Mouse (Mus musculus) C2C12 (cell line): ENCODE data around the gene Fam24b. TPM values are rescaled to one million over a fixed set of nuclear protein-coding genes. Genes with fewer than 3 reads are reported as not detected.

Source experiments
- H3K27me3 ChIP-seq: one replicate; pipeline ENCODE4 v1.6.1; 2011; ENCODE audit not compliant: control insufficient read depth, insufficient read depth, insufficient read length
- H3K36me3 ChIP-seq: one replicate; pipeline ENCODE4 v1.6.1; 2011; ENCODE audit not compliant: control insufficient read depth, insufficient read depth
- H3K4me3 ChIP-seq: one replicate; pipeline ENCODE4 v1.5.1; 2011; ENCODE audit warnings: mild to moderate bottlenecking, control low read depth; ENCODE audit not compliant: poor library complexity, insufficient read depth, severe bottlenecking
- H3K79me2 ChIP-seq: one replicate; pipeline ENCODE4 v1.6.1; 2011; ENCODE audit not compliant: control insufficient read depth, insufficient read depth
- H3K79me3 ChIP-seq: one replicate; pipeline ENCODE4 v1.6.1; 2011; ENCODE audit warnings: low read depth, control low read depth
- H3ac ChIP-seq: one replicate; pipeline ENCODE3; 2011; ENCODE audit warnings: low read depth; ENCODE audit not compliant: control insufficient read depth, insufficient read length
- CEBPB ChIP-seq: IDR thresholded peaks from one replicate; pipeline ENCODE4 v1.6.1; 2011; ENCODE audit warnings: low read depth, mild to moderate bottlenecking, control low read depth, moderate library complexity
- CTCF ChIP-seq: IDR thresholded peaks from one replicate; pipeline ENCODE4 v1.5.1; 2011; ENCODE audit not compliant: control insufficient read depth, insufficient read depth, insufficient read length
- FOSL1 ChIP-seq: IDR thresholded peaks from one replicate; pipeline ENCODE4 v1.8.0; 2011; ENCODE audit warnings: mild to moderate bottlenecking, low read length; ENCODE audit not compliant: poor library complexity, insufficient read depth, severe bottlenecking
- MAX ChIP-seq: IDR thresholded peaks from one replicate; pipeline ENCODE4 v1.6.1; 2011; ENCODE audit warnings: mild to moderate bottlenecking, control low read depth
- MYOD1 ChIP-seq: IDR thresholded peaks from one replicate; pipeline ENCODE4 v1.6.1; 2011; ENCODE audit warnings: low read depth; ENCODE audit not compliant: control insufficient read depth, insufficient read length
- MYOG ChIP-seq: IDR thresholded peaks from one replicate; pipeline ENCODE4 v1.6.1; 2011; ENCODE audit not compliant: control insufficient read depth, insufficient read length; ENCODE audit errors: extremely low read depth
- USF1 ChIP-seq: IDR thresholded peaks from one replicate; pipeline ENCODE4 v1.6.1; 2011; ENCODE audit warnings: low read depth, mild to moderate bottlenecking, control low read depth, moderate library complexity
- polyA plus RNA-seq: library from polyadenylated mRNA; unstranded; fragments of >200 nt; fragmentation: generic; extraction: Trizol; gene quantifications from one replicate; pipeline ENCODE4 v1.2.1, GENCODE M21; 2012; ENCODE audit warnings: missing spikeins

The Fam24b gene
- polyA plus RNA-seq, 1 experiment: 0.07 TPM

GRCm38 (mm10) chr7:131331688-131332087, 2.4 kb upstream of the Fam24b start:
- no peaks in the 10 kb centered on the region for H3K36me3 ChIP-seq
- TF ChIP-seq MAX (no peak), MYOG (no peak), MYOD1 (no peak), FOSL1 (no peak), CTCF (no peak)
- H3K79me3 ChIP-seq: no peaks in the 10 kb centered on the region
- H3ac ChIP-seq: no peak overlapping the region
- H3K4me3 ChIP-seq: no peak overlapping the region
- no peaks in the 10 kb centered on the region for H3K27me3 ChIP-seq
- no peaks in the 10 kb centered on the region for H3K79me2 ChIP-seq

- Histone ChIP-seq H3K36me3 (no peaks in the 10 kb centered on the region), H3K4me3 (no peak overlapping the region), H3ac (no peak overlapping the region), H3K79me3 (no peaks in the 10 kb centered on the region), H3K27me3 (no peaks in the 10 kb centered on the region), H3K79me2 (no peaks in the 10 kb centered on the region)
- TF ChIP-seq CTCF: no peak
- no peak for TF ChIP-seq MYOD1
- no peak for TF ChIP-seq CEBPB
- no peak for TF ChIP-seq USF1
- TF ChIP-seq FOSL1: no peak
- no peak for TF ChIP-seq MAX
- no peak for TF ChIP-seq MYOG
Measured at GRCm38 (mm10) chr7:131327054-131327453, 2.3 kb downstream of the Fam24b start.

- Histone ChIP-seq H3ac (no peak within 1 kb of the TSS), H3K27me3 (no peaks in the 10 kb centered on the region), H3K36me3 (no peaks in the 10 kb centered on the region), H3K4me3 (no peak within 1 kb of the TSS), H3K79me3 (no peaks in the 10 kb centered on the region), H3K79me2 (no peaks in the 10 kb centered on the region)
- TF ChIP-seq CEBPB: no peak
- TF ChIP-seq FOSL1: no peak
- TF ChIP-seq MYOD1: no peak
- TF ChIP-seq USF1: no peak
- TF ChIP-seq MAX: no peak
- TF ChIP-seq CTCF: no peak
- no peak for TF ChIP-seq MYOG
Measured at GRCm38 (mm10) chr7:131322192-131322591, 7.1 kb downstream of the Fam24b start, which contains the start of gene Cuzd1. Gene Cuzd1 (minus strand): TSS chr7:131322292.

GRCm38 (mm10) chr7:131318340-131318739, 11.0 kb downstream of the Fam24b start:
- no peak overlapping the region for H3K4me3 ChIP-seq
- TF ChIP-seq MYOG (no peak), FOSL1 (no peak), MYOD1 (no peak), CTCF (no peak), USF1 (no peak), MAX (no peak), CEBPB (no peak)
- H3K36me3 ChIP-seq: no peaks in the 10 kb centered on the region
- no peaks in the 10 kb centered on the region for H3K27me3 ChIP-seq
- no peaks in the 10 kb centered on the region for H3K79me3 ChIP-seq
- no peaks in the 10 kb centered on the region for H3K79me2 ChIP-seq
- no peak overlapping the region for H3ac ChIP-seq

- Histone ChIP-seq H3K36me3 (no peaks in the 10 kb centered on the region), H3K27me3 (no peaks in the 10 kb centered on the region), H3K79me2 (no peaks in the 10 kb centered on the region), H3K4me3 (no peak overlapping the region), H3ac (no peak overlapping the region), H3K79me3 (no peaks in the 10 kb centered on the region)
- TF ChIP-seq MAX (no peak), USF1 (peak; percentile 65)
Measured at GRCm38 (mm10) chr7:131317587-131317986, 11.7 kb downstream of the Fam24b start.

DNA sequence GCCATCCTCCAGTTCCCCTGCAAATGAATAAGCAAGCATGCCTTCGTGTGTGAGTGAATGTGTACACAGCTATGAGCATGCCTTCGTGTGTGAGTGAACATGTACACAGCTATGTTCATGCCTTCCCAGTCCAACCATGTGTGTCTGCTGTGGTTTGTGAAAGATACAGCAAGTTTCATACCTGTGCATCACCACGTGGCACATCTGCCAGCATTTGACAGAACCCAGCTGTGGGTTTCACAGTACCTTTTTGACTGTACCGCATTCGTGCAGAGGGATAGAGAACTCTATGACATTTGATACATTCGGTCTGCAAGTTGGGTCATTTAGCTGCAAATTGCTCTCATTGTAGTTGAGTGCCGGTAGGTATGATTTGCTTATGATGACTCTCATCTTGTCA, 14.8 kb downstream of the Fam24b start:
- TF ChIP-seq FOSL1: no peak
- TF ChIP-seq MAX: no peak
- TF ChIP-seq MYOD1: no peak
- TF ChIP-seq CEBPB: no peak
- no peak for TF ChIP-seq MYOG
- TF ChIP-seq USF1: no peak
- Histone ChIP-seq H3K36me3 (no peaks in the 10 kb centered on the region), H3K79me3 (no peaks in the 10 kb centered on the region), H3ac (no peak overlapping the region), H3K79me2 (no peaks in the 10 kb centered on the region), H3K27me3 (no peaks in the 10 kb centered on the region), H3K4me3 (no peak overlapping the region)
